Mouse (Mus musculus) midbrain, embryonic 11.5 days (tissue): ENCODE data around the gene Pea15a. TPM values are rescaled to one million over a fixed set of nuclear protein-coding genes. Genes with fewer than 3 reads are reported as not detected.
A peak's percentile ranks its signal among the peaks of the same experiment; 100 is the strongest.

ENCODE experiments used
- ATAC-seq: fragments of 200-750 bp; cut with Nextera tagmentation; 2 replicates; pipeline ENCODE4 v1.8.0; 2017; ENCODE audit warnings: moderate TSS enrichment, moderate library complexity; ENCODE audit not compliant: low FRiP score
- DNase-seq: peaks from one replicate; pipeline ENCODE4 v3.0.0; 2015; ENCODE audit warnings: low spot score; ENCODE audit errors: missing footprints
- H3K27ac ChIP-seq: fragments of 300-500 bp; sonication (generic); 2 replicates; pipeline ENCODE4 v1.5.1; 2014; ENCODE audit warnings: low read depth, low read length
- H3K27me3 ChIP-seq: fragments of 300-500 bp; sonication (generic); 2 replicates; pipeline ENCODE4 v1.6.1; 2014; ENCODE audit warnings: mild to moderate bottlenecking, low read length, moderate library complexity, mixed read lengths; ENCODE audit not compliant: control insufficient read depth, insufficient read depth
- H3K36me3 ChIP-seq: fragments of 300-500 bp; sonication (generic); 2 replicates; pipeline ENCODE4 v1.6.1; 2014; ENCODE audit warnings: mild to moderate bottlenecking, low read length, moderate library complexity, mixed read lengths; ENCODE audit not compliant: control insufficient read depth, insufficient read depth
- H3K4me1 ChIP-seq: fragments of 300-500 bp; sonication (generic); 2 replicates; pipeline ENCODE4 v1.6.1; 2014; ENCODE audit warnings: low read length; ENCODE audit not compliant: control insufficient read depth, insufficient read depth
- H3K4me2 ChIP-seq: fragments of 300-500 bp; sonication (generic); 2 replicates; pipeline ENCODE4 v1.6.1; 2014; ENCODE audit warnings: mild to moderate bottlenecking, moderate library complexity
- H3K4me3 ChIP-seq: fragments of 300-500 bp; sonication (generic); 2 replicates; pipeline ENCODE4 v1.5.1; 2014; ENCODE audit warnings: low read depth, low read length
- H3K9ac ChIP-seq: fragments of 300-500 bp; sonication (generic); 2 replicates; pipeline ENCODE4 v1.6.1; 2014; ENCODE audit warnings: low read length
- H3K9me3 ChIP-seq: fragments of 300-500 bp; sonication (generic); 2 replicates; pipeline ENCODE4 v1.6.1; 2016; ENCODE audit warnings: low read length; ENCODE audit not compliant: control insufficient read depth
- WGBS: fragments of 180-500 bp; shearing (Covaris S2); extraction: QIAGEN DNeasy Blood & Tissue Kit; methylation state at CpG from one replicate; pipeline ENCODE4 v1.1.7; 2014; 5-methylcytosine and 5-hydroxymethylcytosine counted together
- polyA plus RNA-seq: library from polyadenylated mRNA; unstranded; fragments of >200 nt; fragmentation: Nextera tagmentation; extraction: Ambion mirVana; gene quantifications from 2 replicates; pipeline ENCODE4 v1.2.1, GENCODE M21; 2014

The Pea15a gene
- polyA plus RNA-seq, 1 experiment from 2014 or later, result 337 TPM

- peak; percentile 69 for ATAC-seq
- Histone ChIP-seq H3K4me2 (no peak overlapping the region), H3K4me3 (no peak overlapping the region), H3K27me3 (no peaks in the 10 kb centered on the region), H3K27ac (no peak overlapping the region), H3K36me3 (peaks cover 19% of the 10 kb centered on the region), H3K4me1 (no peaks in the 10 kb centered on the region), H3K9me3 (no peaks in the 10 kb centered on the region), H3K9ac (no peak overlapping the region)
- WGBS, result 67% methylated on average over 4 of the region's 4 CpGs
- DNase-seq, result no peak
Observed at GRCm38 (mm10) chr1:172188891-172189290, 17.7 kb downstream of the Pea15a start.

- no peak overlapping the region for H3K9ac ChIP-seq
- peaks cover 19% of the 10 kb centered on the region for H3K36me3 ChIP-seq
- no peaks in the 10 kb centered on the region for H3K9me3 ChIP-seq
- H3K27me3 ChIP-seq, result no peaks in the 10 kb centered on the region
- no peak overlapping the region for H3K4me3 ChIP-seq
- no peaks in the 10 kb centered on the region for H3K4me1 ChIP-seq
- no peak overlapping the region for H3K27ac ChIP-seq
- 93% methylated on average over 10 of the region's 10 CpGs for WGBS
- no peak overlapping the region for H3K4me2 ChIP-seq
- DNase-seq (no peak), ATAC-seq (0 out of 2 replicates have a peak, but pooled peaks have one; percentile 27)
Observed at GRCm38 (mm10) chr1:172186401-172187289, 20.0 kb downstream of the Pea15a start.

- no peak for ATAC-seq
- no peaks in the 10 kb centered on the region for H3K27me3 ChIP-seq
- no peak for DNase-seq
- H3K4me3 ChIP-seq, result no peak overlapping the region
- no peak overlapping the region for H3K27ac ChIP-seq
- no peaks in the 10 kb centered on the region for H3K9me3 ChIP-seq
- H3K9ac ChIP-seq, result no peak overlapping the region
- no peaks in the 10 kb centered on the region for H3K4me1 ChIP-seq
- no peak overlapping the region for H3K4me2 ChIP-seq
- peaks cover 22% of the 10 kb centered on the region for H3K36me3 ChIP-seq
Observed at GRCm38 (mm10) chr1:172183915-172184314, 22.7 kb downstream of the Pea15a start.

GRCm38 (mm10) chr1:172183056-172183455 lies 23.5 kb downstream of the Pea15a start:
- over 99% methylated on average over 6 of the region's 6 CpGs for WGBS

GRCm38 (mm10) chr1:172181777-172182176 lies 24.8 kb downstream of the Pea15a start:
- H3K9me3 ChIP-seq, result no peaks in the 10 kb centered on the region
- peaks cover 12% of the 10 kb centered on the region for H3K36me3 ChIP-seq
- no peak overlapping the region for H3K4me2 ChIP-seq
- H3K9ac ChIP-seq, result no peak overlapping the region
- DNase-seq (no peak), ATAC-seq (no peak)
- WGBS, result 86% methylated on average over 3 of the region's 3 CpGs
- H3K4me3 ChIP-seq, result no peak overlapping the region
- H3K27me3 ChIP-seq, result no peaks in the 10 kb centered on the region
- no peaks in the 10 kb centered on the region for H3K4me1 ChIP-seq
- H3K27ac ChIP-seq, result no peak overlapping the region

More at GRCm38 (mm10) chr1:172183056-172183455, 23.5 kb downstream of the Pea15a start:
- H3K27ac ChIP-seq, result no peak overlapping the region
- no peaks in the 10 kb centered on the region for H3K9me3 ChIP-seq
- no peak overlapping the region for H3K4me3 ChIP-seq
- H3K4me2 ChIP-seq, result no peak overlapping the region
- H3K9ac ChIP-seq, result no peak overlapping the region
- H3K27me3 ChIP-seq, result no peaks in the 10 kb centered on the region
- no peak for DNase-seq
- H3K36me3 ChIP-seq, result peaks cover 19% of the 10 kb centered on the region
- no peaks in the 10 kb centered on the region for H3K4me1 ChIP-seq
- ATAC-seq, result no peak

GRCm38 (mm10) chr1:172180881-172181280 lies 25.7 kb downstream of the Pea15a start:
- Histone ChIP-seq H3K36me3 (peaks cover 11% of the 10 kb centered on the region), H3K4me3 (no peak overlapping the region), H3K4me2 (no peak overlapping the region), H3K27ac (no peak overlapping the region), H3K4me1 (no peaks in the 10 kb centered on the region), H3K9ac (no peak overlapping the region), H3K27me3 (no peaks in the 10 kb centered on the region), H3K9me3 (no peaks in the 10 kb centered on the region)
- 83% methylated on average over 4 of the region's 4 CpGs for WGBS
- DNase-seq (no peak), ATAC-seq (no peak)

- Histone ChIP-seq H3K4me3 (no peak overlapping the region), H3K36me3 (peaks cover 12% of the 10 kb centered on the region), H3K9ac (no peak overlapping the region), H3K4me1 (no peaks in the 10 kb centered on the region), H3K27me3 (no peaks in the 10 kb centered on the region), H3K4me2 (no peak overlapping the region), H3K9me3 (no peaks in the 10 kb centered on the region), H3K27ac (no peak overlapping the region)
- 91% methylated on average over 7 of the region's 7 CpGs for WGBS
- DNase-seq (no peak), ATAC-seq (no peak)
Observed at GRCm38 (mm10) chr1:172179102-172179501, 27.5 kb downstream of the Pea15a start.

GRCm38 (mm10) chr1:172177791-172178190 lies 28.8 kb downstream of the Pea15a start:
- ATAC-seq (no peak), DNase-seq (no peak)
- 93% methylated on average over 7 of the region's 7 CpGs for WGBS
- Histone ChIP-seq H3K27me3 (no peaks in the 10 kb centered on the region), H3K36me3 (peaks cover 21% of the 10 kb centered on the region), H3K4me1 (no peaks in the 10 kb centered on the region), H3K4me3 (no peak overlapping the region), H3K27ac (no peak overlapping the region), H3K9ac (no peak overlapping the region), H3K9me3 (no peaks in the 10 kb centered on the region), H3K4me2 (no peak overlapping the region)

GRCm38 (mm10) chr1:172173181-172173580 lies 33.4 kb downstream of the Pea15a start:
- Histone ChIP-seq H3K36me3 (peaks cover 29% of the 10 kb centered on the region), H3K4me1 (no peaks in the 10 kb centered on the region), H3K4me2 (no peak overlapping the region), H3K9ac (no peak overlapping the region), H3K27ac (no peak overlapping the region), H3K27me3 (no peaks in the 10 kb centered on the region), H3K9me3 (no peaks in the 10 kb centered on the region), H3K4me3 (no peak overlapping the region)
- DNase-seq (no peak), ATAC-seq (no peak)
- 88% methylated on average over 5 of the region's 5 CpGs for WGBS
